Mouse (Mus musculus): ENCODE data around the gene Sh3bp4.
A peak's percentile ranks its signal among the peaks of the same experiment; 100 is the strongest.

Sh3bp4 gene

GRCm38 (mm10) chr1:89070871-89071361 lies 701 bp downstream of the Sh3bp4 start:
- peak in 1 of 2 experiments; percentile 5 for DNase-seq (ENCODE audit: low read depth in 1 of 2, low spot score in 2 of 2)

GRCm38 (mm10) chr1:89071371-89072142 lies 1.3 kb downstream of the Sh3bp4 start:
- no peak for DNase-seq (ENCODE audit: low read depth in 1 of 2, low spot score in 2 of 2)

- no peak for DNase-seq (ENCODE audit: low read depth in 1 of 2, low spot score in 2 of 2)
Measured at GRCm38 (mm10) chr1:89072143-89072990, 2.2 kb downstream of the Sh3bp4 start.

GRCm38 (mm10) chr1:89073291-89073846 lies 3.2 kb downstream of the Sh3bp4 start:
- DNase-seq (ENCODE audit: low read depth in 1 of 2, low spot score in 2 of 2): no peak

GRCm38 (mm10) chr1:89074678-89075077 lies 4.5 kb downstream of the Sh3bp4 start:
- DNase-seq (ENCODE audit: low read depth in 1 of 2, low spot score in 2 of 2): no peak

GRCm38 (mm10) chr1:89075120-89075519 lies 4.9 kb downstream of the Sh3bp4 start:
- DNase-seq (ENCODE audit: low read depth in 1 of 2, low spot score in 2 of 2): no peak

- DNase-seq (ENCODE audit: low read depth in 1 of 2, low spot score in 2 of 2): no peak
Measured at GRCm38 (mm10) chr1:89076777-89077176, 6.6 kb downstream of the Sh3bp4 start.

GRCm38 (mm10) chr1:89078240-89078639 lies 8.0 kb downstream of the Sh3bp4 start:
- DNase-seq (ENCODE audit: low read depth in 1 of 2, low spot score in 2 of 2): no peak

GRCm38 (mm10) chr1:89078730-89079129 lies 8.5 kb downstream of the Sh3bp4 start:
- DNase-seq (ENCODE audit: low read depth in 1 of 2, low spot score in 2 of 2): no peak

- no peak for DNase-seq (ENCODE audit: low read depth in 1 of 2, low spot score in 2 of 2)
Measured at GRCm38 (mm10) chr1:89079239-89079638, 9.0 kb downstream of the Sh3bp4 start.

GRCm38 (mm10) chr1:89080371-89080770 lies 10.2 kb downstream of the Sh3bp4 start:
- no peak for DNase-seq (ENCODE audit: low read depth in 1 of 2, low spot score in 2 of 2)

- no peak for DNase-seq (ENCODE audit: low read depth in 1 of 2, low spot score in 2 of 2)
Measured at GRCm38 (mm10) chr1:89080795-89081194, 10.6 kb downstream of the Sh3bp4 start.

GRCm38 (mm10) chr1:89081371-89081770 lies 11.2 kb downstream of the Sh3bp4 start:
- no peak for DNase-seq (ENCODE audit: low read depth in 1 of 2, low spot score in 2 of 2)

- no peak for DNase-seq (ENCODE audit: low read depth in 1 of 2, low spot score in 2 of 2)
Measured at GRCm38 (mm10) chr1:89082171-89082882, 12.1 kb downstream of the Sh3bp4 start.

GRCm38 (mm10) chr1:89086575-89087153 lies 16.4 kb downstream of the Sh3bp4 start:
- no peak for DNase-seq (ENCODE audit: low read depth in 1 of 2, low spot score in 2 of 2)

- no peak for DNase-seq (ENCODE audit: low read depth in 1 of 2, low spot score in 2 of 2)
Measured at GRCm38 (mm10) chr1:89088144-89088543, 17.9 kb downstream of the Sh3bp4 start.

GRCm38 (mm10) chr1:89088748-89089288 lies 18.6 kb downstream of the Sh3bp4 start:
- DNase-seq (ENCODE audit: low read depth in 1 of 2, low spot score in 2 of 2): no peak

- no peak for DNase-seq (ENCODE audit: low read depth in 1 of 2, low spot score in 2 of 2)
Measured at GRCm38 (mm10) chr1:89089821-89090600, 19.8 kb downstream of the Sh3bp4 start.

GRCm38 (mm10) chr1:89090676-89091075 lies 20.5 kb downstream of the Sh3bp4 start:
- DNase-seq (ENCODE audit: low read depth in 1 of 2, low spot score in 2 of 2): no peak

GRCm38 (mm10) chr1:89092019-89092418 lies 21.8 kb downstream of the Sh3bp4 start:
- no peak for DNase-seq (ENCODE audit: low read depth in 1 of 2, low spot score in 2 of 2)
